Mouse (Mus musculus) cerebellum, adult 18-20 months (tissue): ENCODE results near the gene Ldhd.
A peak's percentile ranks its signal among the peaks of the same experiment; 100 is the strongest.
"Not testable (repeated sequence)": the region's sequence is repeated elsewhere in the genome, so short reads cannot be mapped to it uniquely, and the experiment has no call there.

Experiments used
- DNase-seq, 2 experiments: peaks; one replicate each; pipeline ENCODE4 v3.0.0; 2021

Gene Ldhd

GRCm38 (mm10) chr8:111630105-111630521 lies at the start of gene Ldhd:
Gene Ldhd, minus strand, starts transcription at chr8:111630374.
- peak; percentile 78 to 84 for DNase-seq

DNA sequence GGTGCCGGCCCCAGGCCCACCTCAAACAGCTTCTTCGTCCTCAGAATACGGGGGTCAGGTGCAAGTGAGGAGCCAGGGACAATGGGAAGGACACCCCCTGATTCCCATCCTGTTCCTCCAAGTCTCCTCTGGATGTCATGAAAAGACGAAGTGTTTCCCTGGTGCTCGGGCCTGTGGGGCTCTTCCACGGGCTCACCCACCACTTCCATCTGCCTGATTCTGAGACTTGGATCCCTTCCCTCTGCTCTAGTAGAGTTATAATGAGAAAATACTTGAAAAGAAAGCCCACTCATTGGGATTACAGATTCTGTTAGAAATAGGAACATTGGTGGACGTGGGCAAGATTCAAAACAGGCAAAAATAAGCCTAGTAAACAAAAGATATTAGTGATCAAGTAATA lies 48.7 kb upstream of the Ldhd start:
- no peak for DNase-seq

DNA sequence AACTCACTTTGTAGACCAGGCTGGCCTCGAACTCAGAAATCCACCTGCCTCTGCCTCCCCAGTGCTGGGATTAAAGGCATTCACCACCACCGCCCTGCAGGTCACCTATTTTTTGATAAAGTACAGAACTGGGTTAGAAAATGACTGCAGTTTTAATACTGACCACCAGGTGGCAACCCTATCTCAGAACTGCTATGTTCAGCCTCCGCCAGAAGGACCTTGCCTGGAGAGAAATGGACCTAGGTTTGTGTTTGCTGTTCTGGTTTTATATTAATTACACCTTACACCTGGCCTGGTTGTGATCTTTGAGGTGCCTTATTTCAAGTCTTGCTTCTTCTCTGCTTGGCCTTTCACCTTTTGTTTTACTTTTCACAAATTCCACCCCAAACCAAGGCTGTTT lies 47.9 kb upstream of the Ldhd start:
- peak; percentile 72 to 76 for DNase-seq

DNA sequence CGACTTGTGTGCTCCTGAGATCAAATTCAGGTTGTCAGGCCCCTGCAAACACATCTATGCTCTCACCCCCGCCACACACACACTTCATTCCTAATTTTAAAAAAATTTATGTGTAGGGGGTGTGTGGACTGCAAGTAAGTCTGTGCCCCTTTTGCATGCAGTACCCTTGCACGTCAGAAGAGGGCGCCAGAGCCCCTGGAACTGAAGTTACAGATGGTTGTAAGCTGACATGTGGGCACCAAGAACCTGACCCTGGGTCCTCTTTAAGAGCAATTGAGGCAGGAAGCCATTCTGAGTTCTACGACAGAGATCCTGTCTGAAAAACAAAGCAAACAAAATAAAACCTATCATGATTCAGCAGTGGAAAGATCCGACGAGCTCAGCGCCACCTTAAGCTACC lies 46.1 kb upstream of the Ldhd start:
- no peak for DNase-seq

DNA sequence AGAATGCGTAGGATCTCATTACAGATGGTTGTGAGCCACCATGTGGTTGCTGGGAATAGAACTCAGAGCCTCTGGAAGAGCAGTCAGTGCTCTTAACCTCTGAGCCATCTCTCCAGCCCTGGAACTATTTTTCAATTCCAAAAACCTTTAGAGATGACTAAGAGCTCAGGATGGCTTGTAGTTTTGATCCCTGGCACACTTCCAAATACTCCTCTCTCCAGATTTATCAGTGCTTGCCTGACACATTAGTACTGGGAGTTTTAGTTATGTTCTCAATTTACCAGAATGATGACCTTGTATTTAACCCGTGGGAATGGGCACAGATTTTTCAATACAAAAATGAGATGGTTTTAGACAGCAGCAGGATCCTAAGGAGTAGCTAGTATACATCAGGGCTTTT lies 36.6 kb upstream of the Ldhd start:
- no peak for DNase-seq

GRCm38 (mm10) chr8:111662473-111662872 lies 32.3 kb upstream of the Ldhd start:
- peak; percentile 83 to 84 for DNase-seq

DNA sequence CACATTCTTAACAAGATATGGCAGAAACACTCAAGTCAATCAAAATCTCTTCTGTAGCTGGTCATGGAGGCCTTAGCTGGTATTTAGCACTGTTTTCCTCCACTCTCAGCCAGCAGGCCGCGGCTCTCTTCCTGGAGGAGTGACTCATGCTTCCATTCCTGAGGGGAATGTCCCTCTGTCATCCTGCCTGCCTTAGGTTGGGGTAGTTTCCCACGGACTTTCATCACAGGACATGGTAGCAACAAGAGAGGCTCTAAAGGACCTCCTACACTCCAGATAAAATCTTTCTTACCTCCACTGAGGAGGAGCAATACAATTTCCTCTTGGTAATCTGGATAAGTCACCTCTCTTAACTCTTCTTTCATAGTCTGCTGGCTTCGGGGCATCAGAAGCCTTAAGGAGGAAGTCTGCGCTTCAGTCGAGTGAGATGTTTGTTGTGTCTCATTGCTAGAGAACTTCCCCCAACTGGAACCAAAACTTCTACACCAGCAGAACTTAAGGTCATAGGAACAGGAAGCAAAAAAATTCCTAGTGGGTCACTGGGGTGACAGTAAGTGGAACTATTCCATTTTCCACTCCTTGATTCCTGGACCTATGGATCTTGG lies 28.7 kb upstream of the Ldhd start:
- peak in 1 of 2 experiments; percentile 18 for DNase-seq

- DNase-seq, result no peak
These were observed 27.2 kb upstream of the Ldhd start for GRCm38 (mm10) chr8:111657312-111657854.

DNA sequence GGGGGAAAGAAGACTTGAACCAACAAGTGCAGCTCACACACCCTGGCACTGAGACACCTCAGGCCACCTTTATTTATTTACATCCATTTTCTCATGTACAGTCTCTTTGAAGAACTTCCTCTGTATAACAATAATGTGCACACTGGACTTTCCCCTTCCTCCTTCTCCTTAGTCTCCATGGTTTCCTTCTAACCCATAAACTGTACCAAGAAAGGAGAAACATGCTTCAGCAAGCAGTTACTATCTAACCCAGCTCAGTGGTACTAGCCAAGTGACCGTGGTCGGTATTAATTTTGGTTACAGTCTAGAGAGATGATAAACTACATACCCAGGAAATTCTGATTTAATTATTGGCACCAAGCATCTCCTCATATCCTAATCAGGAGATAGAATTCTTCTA lies 23.4 kb upstream of the Ldhd start:
- DNase-seq, result no peak

GRCm38 (mm10) chr8:111650651-111651050 lies 20.5 kb upstream of the Ldhd start:
- DNase-seq, result no peak

GRCm38 (mm10) chr8:111648834-111649233 lies 18.7 kb upstream of the Ldhd start:
- no peak for DNase-seq

DNA sequence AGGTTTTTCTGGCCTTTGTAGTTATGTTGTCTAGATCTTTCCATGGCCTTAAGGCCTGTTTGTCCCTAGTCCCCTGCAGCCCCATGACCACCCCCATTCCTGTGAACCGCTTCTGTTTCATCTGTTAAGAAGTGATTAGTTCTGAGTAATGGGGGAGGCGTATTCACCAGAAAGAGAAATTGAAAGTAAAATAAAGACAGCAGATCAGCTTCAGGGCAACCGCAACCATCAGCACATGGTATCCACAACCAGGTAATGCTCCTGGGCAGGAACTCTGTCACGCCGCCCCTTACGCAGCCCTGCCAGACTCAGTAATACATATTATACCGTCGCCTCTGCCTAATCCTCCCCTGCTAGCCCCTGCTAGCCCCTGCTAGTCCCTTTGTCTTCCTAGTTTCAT lies 15.5 kb upstream of the Ldhd start:
- no peak for DNase-seq

DNA sequence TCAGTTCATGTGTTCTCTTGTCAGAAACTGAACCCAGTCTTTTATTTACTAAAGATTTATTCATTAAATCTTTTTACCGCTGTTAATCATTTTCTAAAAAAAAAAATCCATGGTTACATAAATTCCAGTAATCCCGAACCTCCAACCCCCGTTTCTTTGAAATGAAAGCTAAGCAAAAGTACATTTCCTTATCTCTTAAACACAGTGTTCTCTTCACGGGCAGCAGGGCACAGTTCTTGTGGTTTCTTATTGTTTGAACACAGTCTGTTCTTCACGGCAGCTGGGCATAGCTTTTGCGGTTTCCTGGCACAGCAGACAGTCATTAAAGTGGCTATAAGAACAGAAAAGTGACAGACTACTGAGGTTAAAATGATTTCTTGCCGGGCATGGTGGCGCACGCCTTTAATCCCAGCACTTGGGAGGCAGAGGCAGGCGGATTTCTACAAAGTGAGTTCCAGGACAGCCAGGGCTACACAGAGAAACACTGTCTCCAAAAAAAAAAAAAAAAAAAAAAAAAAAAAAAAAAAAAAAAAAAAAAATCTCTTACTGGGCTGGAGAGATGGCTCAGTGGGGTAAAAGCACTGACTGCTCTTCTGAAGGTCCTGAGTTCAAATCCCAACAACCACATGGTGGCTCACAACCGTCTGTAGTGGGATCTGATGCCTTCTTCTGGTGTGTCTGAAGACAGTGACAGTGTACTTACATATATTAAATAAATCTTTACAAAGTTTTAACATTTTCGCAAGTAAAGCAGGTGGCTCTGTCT lies 14.3 kb upstream of the Ldhd start:
- not testable (repeated sequence) for DNase-seq

DNA sequence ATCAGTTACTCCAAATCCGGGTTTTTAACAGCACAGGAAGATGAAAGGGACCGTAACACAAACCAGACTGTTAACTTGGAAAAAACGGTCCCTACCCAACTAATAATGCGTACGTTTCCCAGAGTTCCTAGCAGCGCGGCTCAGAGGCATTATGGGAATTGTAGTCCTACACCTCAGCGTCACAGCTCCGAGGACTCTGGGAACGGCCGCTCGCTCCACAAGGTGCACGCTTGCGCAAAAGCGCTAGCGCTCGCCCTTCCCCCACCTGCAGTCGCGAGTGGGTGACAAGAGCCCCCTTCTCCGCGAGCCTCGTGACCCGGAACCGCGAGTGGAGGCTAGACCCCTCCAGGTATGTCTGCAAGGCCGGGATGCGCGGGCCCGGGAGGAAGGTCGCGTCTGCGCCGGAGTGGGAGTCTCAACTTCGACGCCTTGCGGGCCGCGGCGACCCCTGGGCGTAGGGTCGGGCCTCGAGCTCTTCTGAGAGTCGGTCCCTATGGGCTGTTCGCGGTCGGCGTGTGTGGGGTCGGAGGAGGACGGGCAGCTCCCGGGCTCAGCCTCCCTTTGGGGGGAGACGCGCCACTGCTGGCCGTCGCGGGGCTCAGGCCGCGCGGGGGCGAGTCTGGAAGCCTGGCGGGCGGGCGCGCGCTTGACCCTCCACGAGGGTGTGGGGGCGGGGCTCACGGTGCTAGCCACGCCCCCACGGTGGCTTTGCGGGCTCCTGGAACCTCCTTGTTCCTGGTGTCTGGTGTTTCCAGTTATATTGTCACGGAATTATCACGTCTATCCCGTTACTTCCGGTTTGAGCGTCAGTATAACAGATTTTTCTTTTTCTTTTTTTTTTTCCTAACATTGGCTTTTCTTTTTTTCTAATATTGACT lies 13.3 kb upstream of the Ldhd start, which contains the start of gene Zfp1:
Zfp1 (plus strand) TSS at position 138 of the 878 bp plus-strand sequence.
- DNase-seq, result peak; percentile 93

- no peak for DNase-seq
These were observed 12.7 kb upstream of the Ldhd start for GRCm38 (mm10) chr8:111642939-111643263.

GRCm38 (mm10) chr8:111642496-111642895 lies 12.3 kb upstream of the Ldhd start:
- peak in 1 of 2 experiments; percentile 13 for DNase-seq

GRCm38 (mm10) chr8:111641064-111641463 lies 10.9 kb upstream of the Ldhd start:
- DNase-seq, result no peak

GRCm38 (mm10) chr8:111638086-111638485 lies 7.9 kb upstream of the Ldhd start:
- DNase-seq, result no peak

DNA sequence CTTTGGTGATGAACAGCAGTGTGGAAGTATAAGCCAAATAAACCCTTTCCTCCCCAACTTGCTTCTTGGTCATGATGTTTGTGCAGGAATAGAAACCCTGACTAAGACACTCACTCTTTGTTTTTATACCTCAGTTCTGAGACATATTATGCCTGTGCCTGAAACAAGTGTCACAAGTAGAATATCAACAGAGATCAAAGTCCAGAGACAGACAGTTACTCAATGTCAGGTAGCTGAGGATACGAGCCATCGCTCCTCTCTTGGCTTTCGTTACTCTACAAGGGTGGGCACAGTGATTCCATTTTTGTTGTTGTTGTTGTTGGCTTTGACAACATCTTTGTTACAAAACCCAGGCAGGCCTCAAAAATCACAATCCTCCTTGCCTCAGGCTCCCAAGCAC lies 2.8 kb upstream of the Ldhd start:
- no peak for DNase-seq

DNA sequence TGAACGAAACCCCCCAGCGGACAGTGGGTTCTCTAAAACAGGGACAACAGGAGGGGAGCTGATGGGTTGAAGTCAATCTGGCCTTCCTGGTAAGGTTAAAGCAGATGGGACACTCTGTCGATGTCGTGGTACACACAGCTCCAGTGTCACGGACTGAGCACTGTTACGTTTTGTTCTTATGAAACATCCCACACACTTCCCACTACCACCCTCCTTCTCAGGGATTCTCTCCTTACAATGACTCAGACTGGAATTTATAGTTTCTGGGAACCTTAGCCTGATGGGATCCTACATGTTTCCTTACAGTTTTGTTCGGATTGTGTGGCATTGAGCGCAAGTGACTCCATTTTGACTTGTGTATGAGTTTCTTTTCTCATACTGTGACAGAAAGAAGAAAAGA lies 1.4 kb upstream of the Ldhd start:
- DNase-seq, result no peak

DNA sequence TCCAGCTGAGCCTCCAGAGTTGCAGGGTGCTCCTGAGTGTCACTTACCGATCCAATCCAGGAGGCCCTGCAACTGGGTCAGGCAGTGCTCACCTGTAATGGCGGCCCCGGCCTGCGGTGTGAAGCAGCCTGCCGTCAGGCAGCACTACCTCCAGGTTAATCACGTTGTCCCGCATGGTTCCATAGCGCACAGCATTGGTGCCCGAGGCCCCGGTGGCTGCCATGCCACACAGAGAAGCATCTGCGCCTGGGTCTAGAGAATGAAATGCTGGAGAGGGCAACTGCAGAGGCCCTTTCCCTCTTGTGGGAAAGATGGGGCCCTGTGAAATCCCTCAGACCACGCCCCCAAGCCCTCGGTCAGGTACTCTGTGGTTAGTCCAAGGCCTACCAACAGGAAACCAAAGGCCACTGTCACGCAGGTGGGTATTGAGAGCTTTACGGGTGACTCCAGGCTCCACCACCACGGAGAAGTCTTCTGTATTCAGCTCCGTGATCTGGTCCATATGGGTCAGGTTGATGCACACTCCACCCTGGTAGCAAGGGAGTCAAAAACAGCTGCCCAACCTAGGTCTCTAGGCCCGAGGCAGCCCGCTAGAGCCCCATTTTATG lies 1.2 kb downstream of the Ldhd start:
- DNase-seq, result no peak

DNA sequence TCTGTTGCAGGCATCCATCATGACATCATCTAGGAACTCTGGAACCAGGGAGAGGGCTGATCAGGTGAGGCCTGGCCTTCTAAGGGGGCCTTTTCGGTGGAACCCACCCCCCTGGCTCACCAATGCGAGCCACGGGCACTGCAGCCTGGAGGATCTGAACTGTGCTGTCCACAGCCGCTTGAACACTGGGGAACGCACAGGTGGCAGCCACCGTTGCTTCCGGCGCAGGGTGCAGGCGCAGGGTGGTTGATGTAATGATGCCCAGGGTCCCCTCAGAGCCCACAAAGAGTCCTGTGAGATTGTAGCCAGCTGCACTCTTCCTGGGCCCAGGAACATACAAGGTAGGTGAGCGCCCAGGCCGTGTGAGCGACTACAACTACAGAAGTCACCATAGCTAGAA lies 1.8 kb downstream of the Ldhd start:
- no peak for DNase-seq

DNA sequence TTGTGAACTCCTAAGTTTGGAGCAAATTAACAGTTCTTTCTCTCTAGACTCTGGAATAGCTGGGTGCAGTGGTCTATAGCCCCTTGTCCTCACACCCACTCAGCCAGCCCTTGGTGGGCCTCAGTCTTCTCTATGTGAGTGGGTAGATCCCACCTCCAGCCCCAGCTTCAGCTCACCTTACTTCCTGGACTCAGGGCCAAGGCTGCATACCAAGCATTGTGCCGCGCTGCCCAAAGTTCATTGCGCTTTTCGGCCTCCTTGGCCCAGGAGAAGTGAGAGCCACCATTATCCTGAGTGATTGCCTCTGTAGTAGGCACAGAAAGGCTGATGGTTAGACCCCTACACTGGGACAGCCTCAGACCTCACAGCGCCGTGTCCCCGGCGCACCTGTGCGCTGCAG lies 2.3 kb downstream of the Ldhd start:
- no peak for DNase-seq
